Mouse (Mus musculus): ENCODE data around the gene Fen1. TPM values are rescaled to one million over a fixed set of nuclear protein-coding genes. Genes with fewer than 3 reads are reported as not detected.

The Fen1 gene
- 10 to 100 TPM; 11.2 to 15.3 TPM for total RNA-seq (2023)

DNA sequence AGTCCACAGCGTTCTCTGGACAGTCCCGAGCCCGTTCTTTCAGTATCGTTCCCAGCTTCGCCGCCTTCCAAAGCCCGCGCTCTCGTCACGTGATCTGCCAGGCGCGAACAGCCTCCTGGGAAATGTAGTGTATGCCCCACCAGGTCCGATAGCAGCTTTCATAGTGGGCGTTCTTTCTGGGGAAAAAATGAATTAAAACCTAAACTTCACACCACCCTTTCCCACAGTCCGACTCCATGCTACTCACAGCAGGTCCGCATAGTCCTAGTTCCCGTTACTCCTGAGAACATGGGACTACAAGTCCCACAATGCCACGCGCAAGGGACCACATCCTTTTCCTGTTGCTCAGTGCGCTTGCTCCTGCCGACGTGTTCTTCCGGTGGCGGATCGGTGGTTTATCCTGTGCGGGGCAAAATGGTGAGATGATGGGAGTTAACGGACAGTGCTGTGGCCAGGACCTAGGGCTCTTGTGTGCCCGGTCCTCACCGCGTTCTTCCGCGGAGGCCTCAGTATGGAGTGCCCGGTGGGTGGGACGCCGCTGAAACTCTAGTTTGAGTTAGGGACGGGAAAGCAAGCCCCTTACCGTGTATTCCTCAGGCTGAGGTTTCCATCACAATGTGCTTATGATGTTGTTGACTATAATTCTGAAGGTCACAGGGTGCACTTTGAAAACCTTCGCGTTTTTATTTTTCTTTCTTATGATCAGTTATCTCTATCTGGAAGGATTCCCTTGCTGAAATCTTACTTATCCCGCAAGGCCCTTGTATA lies at the start of gene Fen1, which contains the start of gene Tmem258:
Gene Fen1, minus strand, starts transcription at position 322 of the 768 bp plus-strand sequence.
Gene Tmem258, plus strand, starts transcription at position 167 of the 768 bp plus-strand sequence.

DNA sequence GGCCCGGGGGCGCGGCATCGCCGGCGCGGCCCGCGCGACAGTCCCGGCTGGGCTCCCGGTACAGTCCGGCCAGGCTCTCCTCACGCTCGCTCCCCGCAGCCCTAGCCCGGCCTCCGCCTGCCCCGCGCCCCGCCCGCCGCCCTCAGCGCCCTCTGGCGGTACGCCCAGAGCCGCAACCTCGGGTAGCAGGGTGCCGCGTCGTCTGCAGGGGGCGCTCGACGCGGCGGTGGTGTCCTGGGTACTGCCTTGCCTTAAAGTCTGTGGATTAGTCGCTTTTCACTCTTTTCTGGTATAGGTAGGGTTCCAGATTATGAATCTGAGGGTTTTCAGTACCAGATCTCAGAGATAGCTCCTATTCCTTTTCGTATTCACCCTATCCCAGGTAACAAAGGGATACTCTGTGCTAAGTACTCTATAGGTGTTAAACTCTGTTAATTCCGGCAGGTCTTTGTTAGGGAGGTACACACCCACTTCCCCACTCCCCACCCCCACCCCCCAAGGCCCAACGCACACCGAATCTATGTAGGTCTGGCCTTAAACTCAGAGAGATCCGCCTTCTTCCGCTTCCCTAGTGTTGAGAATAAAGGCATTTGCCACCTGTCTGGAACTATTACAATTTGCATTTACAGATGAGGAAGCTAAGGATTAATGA lies 36.8 kb upstream of the Fen1 start, which contains the start of gene Myrf:
Gene Myrf, minus strand, starts transcription at position 95 of the 652 bp plus-strand sequence.

DNA sequence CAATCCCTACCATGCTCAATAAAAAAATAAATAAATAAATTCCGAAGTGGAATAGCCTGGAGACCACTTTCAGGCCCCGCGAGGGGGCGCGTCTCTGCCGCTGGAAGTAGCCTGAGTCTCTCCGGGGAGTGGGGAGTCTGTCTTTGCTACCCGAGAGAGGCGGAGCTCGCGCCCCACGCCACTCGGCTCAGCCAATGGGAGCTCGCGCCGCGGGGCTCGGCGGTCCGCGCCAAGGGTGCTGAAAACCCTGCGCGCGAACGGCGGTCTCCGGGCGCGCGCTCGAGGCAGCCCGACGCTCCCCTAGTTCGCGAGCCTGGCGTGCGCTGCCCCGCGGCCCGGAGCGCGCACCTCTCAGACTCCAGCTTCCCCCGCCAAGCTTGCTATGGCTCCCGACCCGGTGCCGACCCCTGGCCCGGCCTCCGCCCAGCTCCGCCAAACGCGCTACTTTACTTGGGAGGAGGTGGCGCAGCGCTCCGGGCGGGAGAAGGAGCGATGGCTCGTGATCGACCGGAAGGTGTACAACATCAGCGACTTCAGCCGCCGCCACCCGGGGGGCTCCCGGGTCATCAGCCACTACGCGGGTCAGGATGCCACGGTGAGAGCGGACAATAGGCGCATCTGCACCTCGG lies 21.2 kb downstream of the Fen1 start, which contains the start of gene Fads1:
Gene Fads1, plus strand, starts transcription at position 219 of the 629 bp plus-strand sequence.

Other genes starting within 250 kb of the Fen1 start
- gene Fth1, start 223.6 kb downstream of the Fen1 start, total RNA-seq (2023) = 1,000 to 10,000 TPM; 4,123 to 4,141 TPM
- under 1 TPM in 1 of 2 experiments, not detected in 1; 0.43 TPM for gene Best1, start 202.5 kb downstream of the Fen1 start, total RNA-seq (2023)
- 10 to 100 TPM; 44.8 to 45.4 TPM for gene Rab3il1, start 202.5 kb downstream of the Fen1 start, total RNA-seq (2023)
- 1 to 10 TPM; 1.4 to 3.6 TPM for gene Fads3, start 162.6 kb downstream of the Fen1 start, total RNA-seq (2023)
- 1 to 10 TPM in 1 of 2 experiments, under 1 TPM in 1; 0.50 to 1.1 TPM for gene Fads2, start 102.4 kb downstream of the Fen1 start, total RNA-seq (2023)
- 10 to 100 TPM; 13.4 to 15.2 TPM for gene Fads1, start 21.3 kb downstream of the Fen1 start, total RNA-seq (2023)
- gene Tmem258, start 155 bp downstream of the Fen1 start, total RNA-seq (2023) = 100 to 1,000 TPM; 111 to 156 TPM
- under 1 TPM; 0.85 to 1.00 TPM for gene Myrf, start 36.6 kb upstream of the Fen1 start, total RNA-seq (2023)
- gene Dagla, start 100.7 kb upstream of the Fen1 start, total RNA-seq (2023) = 1 to 10 TPM; 3.9 to 5.4 TPM
- gene Syt7, start 184.9 kb upstream of the Fen1 start, total RNA-seq (2023) = not detected